Mouse (Mus musculus) gonadal fat pad, adult 2 months (tissue): ENCODE measurements around the gene Ifna6. TPM values are rescaled to one million over a fixed set of nuclear protein-coding genes. Genes with fewer than 3 reads are reported as not detected.

Experiments used
- DNase-seq: peaks from one replicate; pipeline ENCODE4 v3.0.0-alpha.2; 2012; ENCODE audit warnings: low read depth
- polyA plus RNA-seq: library from polyadenylated mRNA; depleted of rRNA; stranded (reverse); fragments of >200 nt; gene quantifications from 2 replicates; pipeline ENCODE4 v1.2.3, GENCODE M21; 2012; rRNA removed

Gene Ifna6
- polyA plus RNA-seq, 1 experiment, result not detected

DNA sequence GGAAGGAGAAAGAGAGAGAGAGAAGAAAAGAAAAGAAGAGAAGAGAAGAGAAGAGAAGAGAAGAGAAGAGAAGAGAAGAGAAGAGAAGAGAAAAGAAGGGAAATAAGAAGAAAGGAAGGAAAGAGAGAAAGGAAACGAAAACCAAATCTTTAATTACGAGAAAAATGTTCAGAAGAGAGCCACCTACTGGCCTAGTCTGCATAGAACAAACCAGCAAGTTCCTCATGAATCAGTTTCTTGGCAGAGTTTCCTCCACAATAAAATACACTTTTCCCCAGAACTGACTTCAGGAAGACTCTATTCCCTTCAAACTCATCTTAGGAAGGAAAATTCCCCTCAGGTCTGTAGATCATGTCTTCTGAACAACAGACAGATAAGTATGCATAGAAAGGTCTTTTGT is 18.1 kb downstream of the Ifna6 start:
- no peak for DNase-seq

DNA sequence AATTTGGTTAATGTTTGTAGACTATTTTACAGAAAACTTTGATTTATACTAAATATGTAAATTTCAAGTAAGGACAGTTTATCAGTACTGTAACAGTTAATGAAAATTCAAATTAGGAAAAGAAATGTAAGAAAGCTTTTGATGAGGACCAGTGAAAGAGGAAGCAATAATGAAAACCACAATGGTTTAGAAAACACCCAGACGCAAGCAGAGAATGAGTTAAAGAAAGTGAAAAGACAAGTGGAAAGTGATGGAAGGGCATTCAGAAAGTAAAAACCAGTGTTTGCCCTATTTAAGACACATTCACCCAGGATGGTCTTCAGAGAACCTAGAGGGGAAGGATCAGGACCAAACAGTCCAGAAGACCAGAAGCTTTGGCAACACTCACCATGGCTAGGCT is 22.5 kb downstream of the Ifna6 start, which contains the start of gene Ifna1:
Gene Ifna1, plus strand, starts transcription at position 390 of the 400 bp plus-strand sequence.
- no peak for DNase-seq

DNA sequence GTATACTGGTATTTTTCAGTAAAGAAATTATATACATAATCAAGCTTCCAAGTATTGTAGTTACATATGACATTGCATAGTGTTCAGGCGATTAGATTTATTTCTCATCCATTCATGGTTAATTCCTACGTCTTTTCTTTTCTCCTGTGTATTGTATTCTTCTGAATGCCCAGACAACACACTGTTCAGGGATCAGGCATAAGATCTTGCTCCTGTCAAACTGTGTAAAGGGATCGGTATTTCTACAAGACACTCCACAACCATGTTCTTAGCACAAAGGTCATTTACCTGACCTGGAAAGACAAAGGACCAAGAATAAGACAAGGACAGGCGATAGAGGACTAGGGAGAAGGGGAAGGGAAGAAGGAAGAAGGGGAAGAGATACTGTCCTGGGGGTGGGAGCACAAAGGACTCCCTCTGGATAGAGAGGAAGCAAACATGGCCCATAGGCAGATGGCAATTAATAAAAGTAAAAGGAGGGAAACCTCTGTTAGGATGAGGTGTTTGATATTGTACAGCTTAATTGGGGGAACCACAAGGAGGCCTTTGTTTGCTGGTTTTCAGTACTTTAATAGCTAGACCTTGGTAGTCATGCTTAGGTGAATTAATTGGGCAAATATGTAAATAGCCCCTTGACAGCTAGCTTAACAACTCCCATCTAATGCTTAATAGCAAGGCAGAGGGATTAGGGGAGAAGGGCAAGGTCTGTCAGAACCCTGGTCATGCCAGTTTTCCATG is 24.0 kb downstream of the Ifna6 start:
- no peak for DNase-seq

DNA sequence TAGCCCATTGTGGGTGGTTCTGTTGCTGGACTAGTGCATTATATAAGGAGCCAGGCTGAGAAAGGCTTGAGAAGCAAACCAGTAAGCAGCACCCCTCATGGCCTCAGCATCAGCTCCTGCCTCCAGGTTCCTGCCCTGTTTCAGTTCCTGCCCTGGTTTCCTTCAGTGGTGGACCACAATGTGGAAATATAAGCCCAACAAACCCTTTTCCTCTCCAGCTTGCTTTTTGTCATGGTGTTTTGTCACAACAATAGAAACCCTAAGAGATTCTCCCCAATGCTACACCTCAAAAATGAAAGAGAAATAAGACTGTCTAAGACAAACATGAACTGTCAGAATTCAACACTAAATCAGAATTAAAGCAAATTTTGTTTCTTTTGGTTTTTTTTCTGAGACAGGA is 32.0 kb downstream of the Ifna6 start:
- no peak for DNase-seq

DNA sequence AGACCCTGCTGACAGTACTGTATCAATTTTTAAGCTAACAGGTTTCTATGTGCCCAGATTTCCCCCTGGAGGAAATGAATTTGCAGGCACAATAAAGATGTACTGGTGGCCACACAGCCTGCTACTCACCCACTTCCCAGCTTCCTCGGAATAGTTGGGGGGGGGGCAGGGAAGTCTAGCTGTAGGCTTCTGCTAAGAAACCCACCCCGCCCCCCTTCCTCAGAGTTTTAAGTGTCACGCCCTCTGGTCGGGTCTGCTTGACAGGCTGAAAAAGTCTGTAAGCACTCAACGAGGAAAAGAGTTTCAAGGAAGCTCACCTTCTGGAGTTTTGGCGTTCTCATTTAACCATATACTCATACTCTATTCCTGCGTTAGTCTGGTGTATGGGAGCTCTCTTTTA is 36.1 kb downstream of the Ifna6 start:
- no peak for DNase-seq

DNA sequence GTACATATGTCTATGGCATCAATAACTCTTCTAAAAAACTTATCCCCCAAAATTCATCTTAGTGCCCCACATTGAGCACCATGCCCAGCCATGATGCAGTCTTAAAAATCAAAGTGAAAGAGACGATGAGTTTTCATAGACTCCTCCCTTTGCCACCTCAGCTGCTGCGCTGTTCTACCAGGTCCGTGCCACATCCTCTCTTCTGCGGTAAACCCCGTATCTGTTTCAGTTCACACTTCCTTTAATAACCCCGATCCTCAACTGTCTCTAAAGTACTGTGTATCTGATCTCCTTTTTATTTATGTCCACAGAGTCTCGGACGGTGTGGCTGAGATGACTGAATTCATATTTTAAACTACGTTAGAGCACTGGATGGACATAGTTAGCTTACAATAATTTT is 37.4 kb downstream of the Ifna6 start:
- no peak for DNase-seq

DNA sequence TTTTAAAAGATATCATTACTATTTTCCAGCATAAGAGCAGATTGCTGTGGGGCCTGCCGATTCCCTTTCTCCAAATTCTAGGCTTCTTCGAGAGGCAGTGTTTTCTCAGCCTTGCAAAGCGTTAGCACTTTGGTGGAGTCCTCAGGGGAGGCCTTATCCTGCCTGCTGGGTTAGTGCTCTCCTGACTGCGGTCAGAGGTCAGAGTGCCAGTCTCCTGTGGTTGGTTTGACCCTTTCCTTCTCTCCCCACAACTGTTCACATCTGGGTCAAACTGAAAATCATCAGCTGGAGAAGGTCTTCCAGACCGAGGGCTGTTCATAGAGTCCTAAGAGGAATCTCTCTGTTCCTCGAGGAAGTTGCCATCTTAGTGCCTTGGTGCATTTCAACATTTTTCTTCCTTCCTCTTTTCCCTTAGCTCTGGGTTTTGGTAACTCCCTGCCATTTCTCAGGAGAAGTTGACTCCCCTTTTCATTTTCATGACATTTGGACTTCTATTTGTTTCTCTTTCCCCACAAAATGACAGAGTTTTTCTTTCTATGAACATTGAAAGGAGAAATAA is 37.9 kb downstream of the Ifna6 start:
- no peak for DNase-seq

DNA sequence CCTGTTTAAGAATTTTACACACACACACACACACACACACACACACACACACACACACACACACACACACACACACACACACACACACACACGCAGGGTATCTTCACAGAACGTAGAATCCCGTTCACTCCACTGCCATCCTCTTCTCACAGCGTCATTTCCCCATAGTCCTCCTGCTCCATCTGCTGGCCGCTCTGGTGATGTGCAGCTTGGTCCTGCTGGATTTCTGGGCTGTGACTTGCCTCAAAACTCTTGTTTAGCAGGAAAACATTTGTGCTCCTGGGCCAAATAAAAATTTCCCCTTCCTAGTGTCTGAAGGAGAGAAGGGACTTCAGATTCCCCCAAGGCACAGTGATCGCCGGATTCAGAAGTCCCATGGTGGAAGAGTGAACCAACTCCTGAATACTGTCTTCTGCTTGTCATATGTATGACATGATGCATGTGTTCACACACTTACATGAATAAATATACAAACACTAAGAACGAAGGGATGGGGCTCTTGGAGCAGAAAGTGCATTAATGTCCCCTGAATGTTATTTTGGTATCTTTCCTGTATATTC is 40.2 kb downstream of the Ifna6 start:
- DNase-seq, result no peak

DNA sequence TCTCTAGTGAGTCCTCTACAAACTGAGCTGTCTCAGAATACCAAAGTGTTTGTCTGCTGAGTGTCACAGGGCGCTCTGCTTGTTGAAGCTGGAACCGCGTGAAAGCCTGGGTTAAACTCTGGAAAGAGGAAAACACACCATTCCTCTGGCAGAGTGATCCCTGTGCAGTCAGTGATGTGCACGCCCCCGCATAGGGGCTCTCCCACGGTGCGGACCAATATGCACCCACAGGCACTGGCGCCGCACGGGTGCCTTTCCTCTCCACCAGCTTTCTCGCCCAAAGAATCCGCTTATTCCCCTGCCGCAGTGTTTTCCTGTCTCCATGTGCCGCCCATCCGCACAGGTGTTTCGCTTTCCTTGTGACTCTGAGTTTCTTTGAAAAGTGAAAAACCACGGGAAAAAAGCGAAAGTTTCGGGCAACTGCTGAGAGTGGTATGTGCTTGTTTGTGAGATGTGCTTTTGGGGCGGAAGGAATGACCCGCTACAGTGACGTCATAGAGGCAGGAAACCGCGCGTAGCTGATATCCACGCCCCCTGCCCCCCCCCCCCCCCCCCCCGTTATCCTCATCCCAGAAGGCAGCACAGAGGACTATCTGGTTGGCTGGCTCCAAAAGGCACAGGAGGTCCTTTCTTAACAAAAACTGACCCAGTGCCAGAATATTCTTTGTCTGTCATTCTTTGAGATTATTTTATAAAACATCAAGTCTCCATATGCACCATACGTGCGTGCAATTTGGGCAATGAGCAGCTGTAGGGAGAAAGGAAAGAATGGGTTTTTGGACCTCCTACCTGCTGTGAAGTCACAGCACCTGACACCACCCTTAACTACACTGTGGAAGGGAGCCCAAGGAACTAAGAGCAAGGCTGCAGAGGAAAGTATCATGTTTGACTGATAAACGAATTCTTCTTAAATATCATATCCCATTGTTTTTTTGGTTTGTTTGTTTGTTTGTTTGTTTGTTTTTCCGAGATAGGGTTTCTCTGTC is 41.0 kb downstream of the Ifna6 start:
- no peak for DNase-seq

DNA sequence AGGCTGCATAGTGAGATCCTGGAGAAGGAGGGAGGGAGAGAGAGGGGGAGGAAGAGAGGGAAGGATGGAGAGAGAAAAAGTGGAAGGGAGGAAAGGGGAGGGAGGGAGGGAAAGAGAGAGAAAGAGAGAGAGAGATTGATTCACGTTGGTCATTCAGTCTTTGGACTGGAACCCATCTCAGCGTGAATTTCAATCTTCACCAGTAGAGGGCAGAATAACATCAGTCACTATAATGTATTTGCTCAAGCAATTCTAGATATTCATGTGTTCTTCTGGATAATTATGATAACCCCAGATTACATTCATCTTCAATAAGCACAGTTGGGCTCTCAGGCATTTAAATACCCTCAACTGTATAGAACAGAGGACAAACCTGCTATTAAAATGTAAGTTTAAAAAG is 45.5 kb downstream of the Ifna6 start:
- DNase-seq, result no peak

DNA sequence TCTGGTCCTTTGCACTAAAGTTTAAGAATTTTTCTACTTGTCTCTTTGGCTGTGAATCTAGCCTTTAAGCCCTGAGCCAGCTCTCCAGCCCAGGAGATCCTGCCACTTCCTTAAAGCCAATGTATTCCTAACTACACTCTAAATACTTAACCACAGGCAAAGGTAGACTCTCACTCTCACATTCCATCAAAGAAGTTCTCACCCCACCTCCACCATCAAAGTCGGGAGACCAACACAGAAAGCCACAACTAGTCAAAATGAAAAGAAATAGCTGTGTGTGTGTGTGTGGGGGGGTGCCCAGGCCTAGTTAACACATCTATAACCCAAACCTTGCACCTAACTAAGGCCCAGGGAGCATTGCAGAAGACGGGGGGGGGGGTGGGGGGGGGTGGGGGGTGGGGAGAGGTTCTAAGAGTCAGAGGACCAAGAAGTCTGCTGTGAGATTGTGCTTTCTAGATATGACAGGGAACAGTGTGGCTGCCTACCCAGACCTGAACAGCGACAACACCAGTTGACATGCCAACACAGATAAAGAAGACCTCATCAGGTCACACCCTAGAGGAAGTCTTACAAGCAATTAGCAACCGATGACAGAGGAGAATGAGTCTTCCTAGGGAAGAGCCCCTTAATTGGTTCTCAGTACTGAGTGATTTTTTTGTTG is 48.3 kb downstream of the Ifna6 start:
- no peak for DNase-seq

DNA sequence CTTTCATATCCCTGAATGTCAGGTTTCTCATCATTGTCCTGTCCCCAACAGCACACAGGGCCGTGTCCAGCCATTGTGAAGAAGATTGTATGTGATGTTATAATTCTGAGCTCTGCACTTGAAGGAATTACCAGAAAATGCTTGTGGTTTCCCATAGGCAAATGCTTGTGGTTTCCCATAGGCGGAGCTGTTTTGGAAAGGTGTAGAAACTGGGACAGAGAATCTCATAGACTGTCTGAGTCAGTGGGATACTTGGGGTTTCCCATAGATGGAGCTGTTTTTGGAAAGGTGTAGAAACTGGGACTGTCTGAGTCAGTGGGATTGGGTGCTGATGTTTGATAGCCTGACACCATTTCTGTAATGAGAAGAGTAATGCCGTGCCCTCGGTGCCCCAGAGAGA is 49.3 kb downstream of the Ifna6 start:
- no peak for DNase-seq

Other genes with a start within 250 kb of the Ifna6 start
- not detected in 2 replicates for gene Ifna9, start 235.0 kb upstream of the Ifna6 start, polyA plus RNA-seq
- gene Ifna12, start 224.0 kb upstream of the Ifna6 start, polyA plus RNA-seq, result not detected in 2 replicates
- not detected in 2 replicates for gene C87499, start 193.0 kb upstream of the Ifna6 start, polyA plus RNA-seq
- not detected in 2 replicates for gene Ifna13, start 183.0 kb upstream of the Ifna6 start, polyA plus RNA-seq
- not detected in 2 replicates for gene Ifna16, start 150.5 kb upstream of the Ifna6 start, polyA plus RNA-seq
- gene Ifna2, start 143.5 kb upstream of the Ifna6 start, polyA plus RNA-seq, result not detected in 2 replicates
- not detected in 2 replicates for gene Ifnab, start 136.1 kb upstream of the Ifna6 start, polyA plus RNA-seq
- 0.84 and 0.86 TPM in 2 replicates for gene Gm26566, start 105.6 kb upstream of the Ifna6 start, polyA plus RNA-seq
- gene Klhl9, start 105.0 kb upstream of the Ifna6 start, polyA plus RNA-seq, result 14.9 and 20.2 TPM in 2 replicates
- 0.35 TPM in 1 of 2 replicates, not detected in the other for gene Gm13271, start 72.5 kb upstream of the Ifna6 start, polyA plus RNA-seq
- gene Gm13283, start 67.3 kb upstream of the Ifna6 start, polyA plus RNA-seq, result not detected in 2 replicates
- gene Gm13290, start 53.6 kb upstream of the Ifna6 start, polyA plus RNA-seq, result not detected in 2 replicates
- gene Gm13289, start 50.5 kb upstream of the Ifna6 start, polyA plus RNA-seq, result not detected in 2 replicates
- not detected in 2 replicates for gene Gm13272, start 47.6 kb upstream of the Ifna6 start, polyA plus RNA-seq
- 0.07 TPM in 1 of 2 replicates, not detected in the other for gene Ifnz, start 45.3 kb upstream of the Ifna6 start, polyA plus RNA-seq
- gene Gm13276, start 41.7 kb upstream of the Ifna6 start, polyA plus RNA-seq, result not detected in 2 replicates
- gene Gm13277, start 38.8 kb upstream of the Ifna6 start, polyA plus RNA-seq, result not detected in 2 replicates
- gene Gm13278, start 35.9 kb upstream of the Ifna6 start, polyA plus RNA-seq, result not detected in 2 replicates
- gene Gm13275, start 32.9 kb upstream of the Ifna6 start, polyA plus RNA-seq, result not detected in 2 replicates
- not detected in 2 replicates for gene Gm13279, start 30.0 kb upstream of the Ifna6 start, polyA plus RNA-seq
- not detected in 2 replicates for gene Gm13285, start 27.8 kb upstream of the Ifna6 start, polyA plus RNA-seq
- gene Gm13287, start 24.2 kb upstream of the Ifna6 start, polyA plus RNA-seq, result not detected in 2 replicates
- not detected in 2 replicates for gene Gm13288, start 21.9 kb upstream of the Ifna6 start, polyA plus RNA-seq
- gene Ifna7, start 11.2 kb upstream of the Ifna6 start, polyA plus RNA-seq, result not detected in 2 replicates
- gene Ifna11, start 7.5 kb upstream of the Ifna6 start, polyA plus RNA-seq, result not detected in 2 replicates
- not detected in 2 replicates for gene Ifna5, start 8.1 kb downstream of the Ifna6 start, polyA plus RNA-seq
- not detected in 2 replicates for gene Ifna4, start 14.4 kb downstream of the Ifna6 start, polyA plus RNA-seq
- not detected in 2 replicates for gene Ifna1, start 22.7 kb downstream of the Ifna6 start, polyA plus RNA-seq
- not detected in 2 replicates for gene Ifne, start 52.8 kb downstream of the Ifna6 start, polyA plus RNA-seq